Mouse (Mus musculus): Measurements from ENCODE around the gene Usp5.

Gene Usp5

GRCm38 (mm10) chr6:124787722-124788121, 41.6 kb downstream of the Usp5 start:
- DNase-seq (ENCODE audit: low read depth, low spot score), result no peak

- DNase-seq (ENCODE audit: low read depth, low spot score), result peak; percentile 94
Measured at GRCm38 (mm10) chr6:124786756-124787420, 42.4 kb downstream of the Usp5 start.

GRCm38 (mm10) chr6:124782436-124782835, 46.8 kb downstream of the Usp5 start:
- DNase-seq (ENCODE audit: low read depth, low spot score), result no peak

- DNase-seq (ENCODE audit: low read depth, low spot score), result peak; percentile 42
Measured at GRCm38 (mm10) chr6:124780917-124781316, 48.4 kb downstream of the Usp5 start.

- no peak for DNase-seq (ENCODE audit: low read depth, low spot score)
Measured at GRCm38 (mm10) chr6:124779984-124780416, 49.3 kb downstream of the Usp5 start.

GRCm38 (mm10) chr6:124779222-124779983, 49.9 kb downstream of the Usp5 start, which contains the start of gene Lrrc23:
Lrrc23 (minus strand) TSS chr6:124779727.
- peak; percentile 60 for DNase-seq (ENCODE audit: low read depth, low spot score)

- no peak for DNase-seq (ENCODE audit: low read depth, low spot score)
Measured at GRCm38 (mm10) chr6:124770511-124770910, 58.8 kb downstream of the Usp5 start.

- peak; percentile 64 for DNase-seq (ENCODE audit: low read depth, low spot score)
Measured at GRCm38 (mm10) chr6:124770013-124770412, 59.3 kb downstream of the Usp5 start.

- peak; percentile 95 for DNase-seq (ENCODE audit: low read depth, low spot score)
Measured at GRCm38 (mm10) chr6:124769101-124769765, 60.1 kb downstream of the Usp5 start, which contains the start of gene Eno2. Eno2 (minus strand) TSS chr6:124769673.

GRCm38 (mm10) chr6:124768704-124769044, 60.6 kb downstream of the Usp5 start:
- DNase-seq (ENCODE audit: low read depth, low spot score), result no peak

GRCm38 (mm10) chr6:124767920-124768703, 61.2 kb downstream of the Usp5 start:
- DNase-seq (ENCODE audit: low read depth, low spot score), result peak; percentile 90

GRCm38 (mm10) chr6:124767536-124767919, 61.8 kb downstream of the Usp5 start:
- DNase-seq (ENCODE audit: low read depth, low spot score), result no peak

- DNase-seq (ENCODE audit: low read depth, low spot score), result no peak
Measured at GRCm38 (mm10) chr6:124765951-124766350, 63.3 kb downstream of the Usp5 start.
